Mouse (Mus musculus) adrenal gland, adult 8-10 months (tissue): ENCODE results near the gene Plcb3. TPM values are rescaled to one million over a fixed set of nuclear protein-coding genes. Genes with fewer than 3 reads are reported as not detected.

Experiments used
- microRNA-seq, 2 experiments: library from miRNA; unstranded; fragments of <30 nt; microRNA quantifications; one replicate each; pipeline ENCODE4 v1.2.0; 2022
- total RNA-seq, 4 experiments: library from RNA; stranded (reverse); gene quantifications; 2 replicates each; pipeline ENCODE4 v1.2.4; 2022

Plcb3 gene
- total RNA-seq, 4 experiments from 2014 or later, result 40.1 to 83.9 (median 62.1) TPM

Small RNAs within 50 kb of the gene (microRNA-seq; reads per million reads assigned to microRNA genes)
- gene Mir6990, result 0.70 to 1.8 reads per million in 2 experiments

Other genes with a start within 250 kb of the Plcb3 start
- gene Rps6ka4, start 135.8 kb downstream of the Plcb3 start, total RNA-seq, result 10 to 100 TPM; 30.2 to 42.5 (median 36.1) TPM
- 1 to 10 TPM; 1.7 to 3.6 (median 2.4) TPM for gene Ccdc88b, start 118.3 kb downstream of the Plcb3 start, total RNA-seq
- 100 to 1,000 TPM in 2 of 4 experiments, 10 to 100 TPM in 2; 83.2 to 116 (median 99.0) TPM for gene Trmt112, start 66.8 kb downstream of the Plcb3 start, total RNA-seq
- 100 to 1,000 TPM; 197 to 273 (median 224) TPM for gene Prdx5, start 66.4 kb downstream of the Plcb3 start, total RNA-seq
- gene Esrra, start 54.7 kb downstream of the Plcb3 start, total RNA-seq, result 10 to 100 TPM; 38.3 to 45.1 (median 44.1) TPM
- not detected for gene Catsperz, start 51.1 kb downstream of the Plcb3 start, total RNA-seq
- under 1 TPM in 2 of 4 experiments, not detected in 2; 0.14 to 0.24 TPM for gene Kcnk4, start 42.0 kb downstream of the Plcb3 start, total RNA-seq
- 10 to 100 TPM; 49.9 to 63.1 (median 56.6) TPM for gene Bad, start 34.6 kb downstream of the Plcb3 start, total RNA-seq
- gene Gpr137, start 34.0 kb downstream of the Plcb3 start, total RNA-seq, result 10 to 100 TPM; 55.6 to 66.1 (median 63.4) TPM
- 100 to 1,000 TPM; 153 to 231 (median 191) TPM for gene Ppp1r14b, start 1.5 kb downstream of the Plcb3 start, total RNA-seq
- 100 to 1,000 TPM in 2 of 4 experiments, 10 to 100 TPM in 2; 62.4 to 165 (median 91.8) TPM for gene Fkbp2, start 4.0 kb upstream of the Plcb3 start, total RNA-seq
- gene Vegfb, start 11.2 kb upstream of the Plcb3 start, total RNA-seq, result 100 to 1,000 TPM in 1 of 4 experiments, 10 to 100 TPM in 3; 86.5 to 119 (median 95.7) TPM
- gene Dnajc4, start 16.1 kb upstream of the Plcb3 start, total RNA-seq, result 10 to 100 TPM; 38.4 to 55.9 (median 43.3) TPM
- gene Nudt22, start 19.6 kb upstream of the Plcb3 start, total RNA-seq, result 10 to 100 TPM; 36.6 to 56.0 (median 48.7) TPM
- gene Trpt1, start 19.7 kb upstream of the Plcb3 start, total RNA-seq, result 10 to 100 TPM; 11.0 to 18.6 (median 15.0) TPM
- 10 to 100 TPM in 2 of 4 experiments, 1 to 10 TPM in 2; 6.4 to 10.8 (median 8.8) TPM for gene Fermt3, start 43.0 kb upstream of the Plcb3 start, total RNA-seq
- 100 to 1,000 TPM; 129 to 273 (median 162) TPM for gene Stip1, start 63.5 kb upstream of the Plcb3 start, total RNA-seq
- 10 to 100 TPM; 27.7 to 64.8 (median 40.3) TPM for gene Macrod1, start 80.3 kb upstream of the Plcb3 start, total RNA-seq
- 10 to 100 TPM in 2 of 4 experiments, 1 to 10 TPM in 2; 2.9 to 27.5 (median 14.8) TPM for gene Flrt1, start 129.3 kb upstream of the Plcb3 start, total RNA-seq
- 100 to 1,000 TPM; 127 to 182 (median 149) TPM for gene Otub1, start 229.8 kb upstream of the Plcb3 start, total RNA-seq
- gene Cox8a, start 241.1 kb upstream of the Plcb3 start, total RNA-seq, result 100 to 1,000 TPM; 725 to 927 (median 846) TPM